Mouse (Mus musculus) right cerebral cortex, postnatal 4 days (tissue): ENCODE measurements around the gene Mmp20.
A peak's percentile ranks its signal among the peaks of the same experiment; 100 is the strongest.

Source experiments
- DNase-seq: peaks from one replicate; pipeline ENCODE4 v3.0.0-alpha.2; 2022

Gene Mmp20

DNA sequence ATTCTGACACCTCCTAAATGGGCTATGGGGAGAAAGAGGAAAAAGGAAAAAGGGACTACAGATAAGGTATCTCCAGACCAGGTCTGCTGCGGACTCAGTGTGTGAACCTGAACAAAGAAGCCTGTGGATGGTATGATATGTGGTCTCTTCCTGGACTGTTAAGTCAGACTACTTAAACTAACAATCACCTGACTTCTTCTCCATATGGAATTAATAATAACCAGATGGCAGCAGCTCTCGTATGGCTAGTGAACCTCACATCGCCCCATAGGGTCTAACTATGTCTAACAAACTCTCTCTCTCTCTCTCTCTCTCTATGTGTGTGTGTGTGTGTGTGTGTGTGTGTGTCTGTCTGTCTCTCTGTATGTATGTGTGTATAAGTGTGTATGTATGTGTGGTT, 65.9 kb downstream of the Mmp20 start:
- DNase-seq = no peak

DNA sequence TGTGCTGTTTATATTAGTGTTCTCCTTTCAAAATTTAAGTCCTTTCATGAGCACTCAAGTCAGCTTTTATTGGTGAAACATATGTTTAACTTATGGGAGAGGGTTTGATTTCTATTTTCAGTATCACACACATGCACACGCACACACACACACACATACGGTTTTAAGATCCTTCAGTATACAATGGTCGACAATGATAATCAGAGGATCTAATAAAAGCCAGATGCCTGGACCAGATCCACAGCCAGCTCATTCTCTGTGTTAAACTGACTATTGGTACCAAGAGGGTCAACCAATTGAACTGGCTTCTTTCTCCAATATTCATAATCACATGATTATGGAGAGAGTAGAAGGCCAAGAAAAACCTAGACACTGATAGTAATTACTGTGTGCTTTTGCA, 67.6 kb downstream of the Mmp20 start:
- no peak for DNase-seq

DNA sequence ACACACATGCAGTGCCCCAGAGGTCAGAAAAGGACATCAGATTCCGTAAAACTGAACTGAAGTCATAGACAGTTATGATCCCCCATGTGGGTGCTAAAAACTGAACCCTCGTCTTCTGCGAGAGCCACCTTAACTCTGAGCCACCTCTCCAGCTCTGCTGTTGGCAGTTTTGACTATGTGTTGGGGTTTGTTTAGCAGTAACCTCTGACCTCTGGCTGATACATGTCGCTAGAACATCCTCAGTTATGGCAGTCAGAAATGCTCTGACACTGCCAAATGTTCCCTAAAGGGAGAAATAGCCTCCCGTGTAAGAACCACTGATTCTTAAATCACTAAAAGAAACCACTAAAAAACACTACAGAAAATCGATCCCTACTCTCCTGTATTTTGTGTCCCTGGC, 80.7 kb downstream of the Mmp20 start:
- no peak for DNase-seq

DNA sequence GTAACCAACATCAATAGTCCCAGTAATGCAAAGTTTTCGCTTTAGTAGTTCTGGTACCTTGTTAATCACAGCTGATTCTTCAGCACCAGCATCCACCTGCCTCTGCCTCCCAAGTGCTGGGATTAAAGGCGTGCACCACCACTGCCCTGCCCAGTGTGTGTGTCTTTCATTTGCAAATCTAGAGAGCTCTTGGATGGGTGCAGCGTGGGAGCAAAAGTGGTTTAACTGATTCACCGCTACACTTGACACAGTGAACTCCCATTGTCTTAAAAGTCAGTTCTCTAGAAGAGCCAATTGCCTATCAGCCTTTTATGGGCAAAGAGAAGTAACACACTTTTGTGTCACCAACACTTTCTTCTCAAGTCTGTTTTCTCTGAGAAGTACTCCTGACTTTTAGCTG, 83.2 kb downstream of the Mmp20 start:
- DNase-seq = no peak

DNA sequence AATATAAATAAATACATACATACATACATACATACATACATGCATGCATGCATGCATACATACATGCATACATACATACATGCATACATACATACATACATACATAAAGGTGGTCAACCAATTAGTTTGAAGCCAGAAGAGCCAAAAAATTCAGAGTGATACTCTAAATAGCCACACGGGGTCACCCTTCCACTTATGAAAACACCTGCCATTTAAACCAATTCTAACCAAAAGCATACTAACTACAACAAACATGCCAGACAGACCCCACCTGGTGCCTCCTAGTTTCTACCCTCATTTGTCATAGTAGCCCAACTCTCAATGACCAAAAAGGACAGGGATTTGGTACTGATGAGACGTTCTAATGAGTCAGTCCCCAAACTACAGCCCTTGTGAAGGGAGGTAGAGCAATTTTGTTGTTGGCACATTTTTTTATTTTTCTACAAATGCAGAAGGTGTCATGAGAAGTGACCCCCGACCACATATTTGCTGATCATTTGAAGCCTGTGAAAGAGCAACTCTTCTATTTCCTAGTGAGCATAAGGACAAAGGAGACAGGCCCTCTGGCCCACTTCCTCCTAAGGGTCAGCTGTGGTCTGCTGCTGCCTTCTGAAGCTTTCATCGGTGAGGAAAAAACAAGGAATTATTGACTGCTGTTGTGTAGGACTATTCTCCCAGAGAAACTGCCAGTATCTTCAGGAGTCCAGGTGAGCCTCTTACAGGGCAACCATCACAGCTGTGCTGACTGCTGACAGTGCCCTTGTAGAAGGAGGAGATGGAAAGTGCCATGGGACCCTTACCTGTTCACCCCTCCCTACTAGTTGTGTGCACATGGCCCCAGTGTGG, 86.3 kb downstream of the Mmp20 start:
- DNase-seq = peak; percentile 9

DNA sequence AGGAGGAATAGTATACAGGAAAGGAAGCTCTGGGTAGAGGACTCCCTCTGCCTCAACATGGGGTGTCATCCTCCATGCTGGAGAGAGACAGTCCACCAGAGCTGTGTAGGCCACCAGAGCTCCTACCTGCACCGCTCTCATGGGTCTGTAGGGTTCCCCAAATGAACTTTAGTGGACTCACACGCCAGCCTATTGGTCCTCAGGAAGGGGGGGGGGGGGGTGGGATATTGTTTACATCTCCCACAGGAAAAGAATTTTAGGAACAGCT, 86.8 kb downstream of the Mmp20 start:
- DNase-seq = no peak

DNA sequence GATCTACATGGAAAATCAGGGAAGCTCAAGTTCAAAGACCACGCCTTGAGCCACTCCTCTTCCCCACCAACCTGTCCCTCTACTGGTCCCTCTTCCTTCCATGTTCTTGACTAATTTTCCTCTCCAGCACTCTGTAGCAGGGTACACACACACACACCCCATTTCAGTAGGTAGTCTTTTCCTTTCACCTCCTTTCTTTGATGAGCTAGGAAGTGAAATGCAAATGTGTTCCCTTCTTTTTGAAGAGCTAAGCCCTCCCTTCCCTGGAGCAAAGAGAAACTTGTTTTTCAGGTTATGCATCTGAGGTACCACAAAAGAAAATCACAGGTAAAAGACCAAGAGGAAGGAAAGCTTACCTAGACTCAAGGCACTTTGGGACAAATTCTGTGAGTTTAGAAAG, 93.5 kb downstream of the Mmp20 start:
- no peak for DNase-seq
